Mouse (Mus musculus): ENCODE measurements around the gene Mybpc2.

Gene Mybpc2

DNA sequence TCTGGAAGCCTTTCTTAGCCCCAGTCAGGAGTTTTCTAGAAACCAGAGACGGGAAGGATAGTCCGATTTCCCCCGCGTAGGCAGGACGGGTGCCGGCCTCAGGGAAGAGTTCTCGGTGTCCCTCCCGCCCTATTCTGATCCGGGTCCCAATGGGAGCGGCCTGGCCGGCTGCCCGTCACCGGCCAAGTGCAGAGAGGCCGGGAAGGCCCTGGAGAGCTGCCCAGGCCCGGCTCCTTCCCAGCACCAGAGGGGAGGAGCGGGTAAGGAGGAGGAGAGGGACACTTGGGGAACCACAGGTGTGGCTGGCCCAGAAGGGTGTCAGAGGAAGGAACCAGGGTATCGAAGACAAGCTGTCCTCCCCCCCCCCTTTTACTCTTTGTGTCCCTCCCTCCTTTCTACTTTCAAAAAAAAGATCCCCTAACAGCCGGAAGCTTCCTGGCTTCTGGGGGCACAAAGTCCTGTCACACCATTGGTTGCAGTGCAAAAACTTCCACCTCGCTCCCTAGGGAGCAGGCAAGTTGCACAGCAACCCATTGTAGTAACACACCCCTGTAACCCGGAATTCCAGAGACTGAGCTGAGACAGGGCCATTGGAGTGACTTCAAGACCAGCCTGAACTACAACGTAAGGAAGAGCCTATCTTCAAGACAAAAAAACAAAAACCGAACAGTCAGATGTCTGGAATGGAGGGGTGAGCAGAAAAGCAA lies 823 bp upstream of the Mybpc2 start:
- DNase-seq (ENCODE audit: low spot score), result peak; percentile 42

DNA sequence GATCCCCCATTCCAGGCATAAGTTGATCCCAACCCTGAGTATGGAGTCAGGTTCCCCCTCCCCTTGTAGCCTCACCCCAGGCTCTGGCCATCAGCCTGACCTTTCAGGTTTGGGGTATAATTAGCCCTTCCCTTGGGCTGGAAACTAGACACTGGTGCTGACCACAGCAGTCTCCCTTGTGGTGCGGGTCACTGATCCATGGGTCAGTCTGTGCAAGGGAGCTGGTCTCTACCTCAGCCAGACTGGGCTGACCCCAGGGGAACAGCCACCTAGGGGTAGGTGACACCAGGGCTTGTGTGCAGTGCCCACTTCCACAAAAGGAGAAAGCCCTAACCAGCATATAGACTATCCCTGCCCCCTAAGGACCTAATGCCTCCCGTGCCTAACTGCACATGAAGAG lies 1.4 kb downstream of the Mybpc2 start:
- no peak for DNase-seq (ENCODE audit: low spot score)

DNA sequence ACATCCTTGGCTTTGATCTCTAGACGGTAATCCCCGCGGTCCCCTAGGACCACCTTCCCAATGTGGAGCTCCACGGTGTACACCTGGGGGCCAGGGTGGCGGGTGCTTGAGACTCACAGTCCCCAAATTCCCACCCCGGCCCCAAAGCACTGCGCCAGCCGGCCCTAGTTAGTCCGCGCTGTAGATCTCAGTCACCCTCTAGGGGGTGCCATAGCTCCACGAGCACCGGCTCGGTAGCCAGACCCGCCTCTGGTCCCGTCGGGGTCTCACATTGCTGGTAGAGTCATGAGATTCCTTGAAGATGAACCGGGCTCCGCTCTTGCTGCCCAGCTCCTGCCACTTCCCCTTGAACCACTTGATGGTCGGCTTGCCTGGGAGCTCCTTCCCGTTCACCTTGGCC lies 2.7 kb downstream of the Mybpc2 start:
- no peak for DNase-seq (ENCODE audit: low spot score)

DNA sequence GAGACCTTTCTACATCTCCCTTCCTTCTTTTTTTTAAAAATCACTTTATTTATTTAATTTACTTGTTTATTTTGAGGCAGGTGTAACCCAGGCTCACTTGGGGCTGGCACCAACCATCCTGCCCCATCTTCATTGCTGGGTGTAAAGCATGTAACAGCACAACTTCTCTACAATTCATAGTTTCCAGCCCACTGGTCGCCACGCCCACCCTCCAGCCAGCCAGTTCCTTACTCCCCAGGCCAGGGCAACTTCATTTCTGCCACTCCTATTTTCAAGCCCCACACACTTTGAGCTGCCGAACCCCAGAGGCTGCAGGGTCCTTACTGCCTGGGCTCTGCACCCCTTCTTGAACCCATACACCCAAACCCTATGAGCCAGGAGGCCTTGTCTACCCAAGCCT lies 3.5 kb downstream of the Mybpc2 start:
- no peak for DNase-seq (ENCODE audit: low spot score)

DNA sequence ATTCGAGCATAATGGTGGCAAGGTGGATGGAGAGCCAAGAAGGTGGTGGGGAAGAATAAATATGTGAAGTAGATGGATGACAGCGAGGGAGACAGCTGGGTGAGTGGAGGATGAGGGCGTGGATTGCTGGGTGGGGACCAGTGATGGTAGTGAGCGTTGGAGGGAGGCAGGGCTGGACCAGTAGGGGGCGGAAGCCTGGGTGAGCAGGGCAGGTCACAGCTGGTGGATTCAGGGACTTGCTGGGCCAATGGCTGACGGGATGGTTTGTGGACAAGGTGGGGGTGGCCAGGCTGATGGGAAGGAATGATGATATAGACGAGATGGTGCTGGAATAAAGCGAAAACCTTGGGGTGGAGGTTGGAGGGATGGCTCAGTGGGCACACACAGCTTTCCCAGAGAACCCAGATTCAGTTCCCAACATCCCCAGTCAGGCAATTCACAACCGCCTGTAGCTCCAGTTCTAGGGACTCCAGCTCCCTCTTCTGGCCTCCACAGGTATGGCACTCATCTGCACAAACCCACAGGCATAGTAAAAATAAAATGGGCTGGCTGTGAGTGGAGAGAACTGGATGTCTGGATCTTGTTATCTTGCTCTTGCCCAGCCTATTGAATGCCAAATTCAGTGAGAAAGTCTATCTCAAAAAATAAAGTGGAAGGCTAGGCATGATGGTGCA lies 5.1 kb downstream of the Mybpc2 start:
- DNase-seq (ENCODE audit: low spot score), result no peak

DNA sequence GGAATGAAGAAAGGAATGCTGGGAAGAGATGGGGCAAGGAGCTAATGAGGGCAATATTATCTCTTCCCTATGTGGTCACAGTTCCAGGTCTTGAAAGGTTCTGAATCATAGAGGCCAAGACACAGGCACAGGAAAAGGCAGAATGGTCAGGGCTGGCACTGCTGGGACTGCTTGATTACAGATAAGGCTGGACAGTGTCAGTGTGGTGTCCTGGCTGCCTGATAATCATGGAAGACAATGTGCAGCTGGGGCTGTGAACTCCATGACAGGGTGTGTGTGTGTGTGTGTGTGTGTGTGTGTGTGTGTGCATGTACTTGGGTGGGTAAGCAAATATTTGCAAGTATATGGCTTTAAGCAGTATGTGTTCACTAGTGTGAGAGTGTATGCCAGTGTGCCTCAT lies 17.0 kb downstream of the Mybpc2 start:
- no peak for DNase-seq (ENCODE audit: low spot score)

DNA sequence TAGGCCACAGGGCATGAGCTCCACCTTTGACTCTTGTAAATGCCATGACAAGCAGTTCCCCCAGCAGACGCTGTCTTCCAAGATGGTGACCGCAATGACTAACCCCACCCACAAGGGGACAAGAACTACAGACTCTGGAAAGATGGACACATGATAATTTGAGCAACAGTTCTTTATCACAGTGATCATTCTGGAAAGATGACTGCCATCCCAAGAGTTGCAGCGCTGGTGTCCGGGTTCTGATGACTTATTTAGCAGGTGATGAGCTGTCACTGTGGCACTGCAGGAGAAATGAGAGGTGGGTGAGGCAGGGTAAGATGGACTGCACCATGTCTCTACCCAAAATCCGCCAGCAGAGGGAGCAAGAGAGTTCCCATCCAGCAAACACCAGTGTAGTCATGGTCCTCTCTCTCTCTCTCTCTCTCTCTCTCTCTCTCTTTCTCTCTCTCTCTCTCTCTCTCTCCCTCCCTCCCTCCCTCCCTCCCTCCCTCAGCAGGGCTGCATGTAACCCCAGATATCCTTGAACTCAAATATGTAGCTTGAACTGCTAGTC lies 22.8 kb downstream of the Mybpc2 start:
- no peak for DNase-seq (ENCODE audit: low spot score)

DNA sequence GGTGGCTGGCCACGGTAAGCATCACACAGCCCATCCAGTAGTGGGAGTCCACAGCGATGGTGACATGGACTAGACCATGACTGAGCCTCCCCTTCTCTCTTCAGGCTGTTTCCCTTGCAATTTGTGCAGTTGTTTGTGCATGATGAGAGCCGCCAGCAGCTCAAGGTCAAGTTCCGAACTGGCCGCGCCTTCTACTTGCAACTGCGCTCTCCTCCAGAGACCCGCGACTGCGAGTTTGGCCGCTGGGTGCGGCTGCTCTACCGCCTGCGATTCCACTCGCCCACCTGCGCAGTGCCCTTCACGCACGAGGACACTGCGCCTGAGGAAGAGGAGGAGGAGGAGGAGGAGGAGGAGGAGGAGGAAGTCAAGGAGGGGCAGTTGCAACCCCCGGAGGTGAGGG lies 24.4 kb downstream of the Mybpc2 start:
- no peak for DNase-seq (ENCODE audit: low spot score)

DNA sequence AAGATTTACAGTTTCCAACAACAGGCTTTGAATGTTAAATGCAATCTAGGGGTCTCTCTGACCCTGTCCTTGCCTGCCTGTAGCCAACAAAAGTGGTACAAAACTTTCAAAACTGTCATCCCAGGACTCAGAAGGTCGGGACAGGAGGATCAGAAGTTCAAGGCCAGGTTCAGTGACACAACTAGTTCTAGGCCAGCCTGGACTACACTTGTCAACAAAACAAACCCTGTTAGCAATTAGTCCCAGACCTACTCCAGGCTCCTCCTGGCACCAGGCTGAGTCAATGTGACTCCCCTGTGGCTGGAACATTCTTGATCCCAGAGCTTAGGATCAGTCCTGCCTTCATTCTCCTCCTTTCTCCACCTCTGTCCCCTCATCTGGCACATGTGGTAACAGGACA lies 25.5 kb downstream of the Mybpc2 start:
- DNase-seq (ENCODE audit: low spot score), result no peak

DNA sequence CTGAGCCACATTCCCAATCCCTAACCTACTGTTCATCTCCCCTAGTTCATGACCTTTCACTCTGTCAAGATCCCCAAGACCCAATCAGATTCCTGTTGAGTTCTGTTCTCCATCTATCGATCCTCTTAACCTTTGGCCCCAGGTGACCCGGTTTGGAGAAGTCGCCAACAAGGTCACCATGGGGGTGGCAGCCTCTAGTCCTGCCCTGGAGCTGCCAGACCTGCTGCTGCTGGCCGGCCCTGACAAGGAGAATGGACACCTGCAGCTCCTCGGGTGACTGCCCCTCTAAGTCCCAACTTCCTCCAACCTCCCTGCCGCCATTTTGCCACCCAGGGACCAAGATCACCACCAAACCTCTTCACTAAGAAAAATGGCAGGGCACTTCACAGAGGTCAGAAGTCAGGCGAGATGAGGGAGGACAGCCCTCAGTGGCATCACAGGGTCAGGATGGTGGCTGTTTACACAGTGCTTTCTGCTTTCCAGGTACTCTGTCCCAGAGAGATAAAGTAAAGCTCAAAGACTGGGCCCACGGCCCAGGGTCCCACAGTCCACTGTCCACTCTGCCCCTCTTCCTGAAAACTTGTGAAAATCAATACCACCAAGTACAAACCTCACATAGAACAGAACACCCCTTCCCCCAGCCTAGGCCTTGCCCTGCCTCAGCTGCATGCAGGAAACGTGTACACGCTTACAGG lies 26.9 kb downstream of the Mybpc2 start:
- DNase-seq (ENCODE audit: low spot score), result no peak

DNA sequence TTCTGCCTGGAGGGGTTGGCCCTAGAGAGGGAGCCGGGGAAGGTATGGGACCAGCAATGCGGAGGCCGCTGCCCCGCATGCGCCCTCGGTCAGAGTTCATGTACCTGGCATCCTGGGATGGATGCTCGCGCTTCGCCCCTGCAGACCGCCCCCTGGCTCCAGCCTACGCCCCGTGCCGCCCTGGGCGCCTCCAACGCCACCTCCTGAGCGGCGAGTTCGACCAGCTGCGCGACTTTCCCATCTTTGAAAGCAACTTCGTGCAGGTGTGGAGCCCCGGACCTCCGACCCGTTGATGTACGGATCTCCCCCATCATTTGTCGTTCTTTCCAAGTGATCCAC lies 27.7 kb downstream of the Mybpc2 start:
- no peak for DNase-seq (ENCODE audit: low spot score)

DNA sequence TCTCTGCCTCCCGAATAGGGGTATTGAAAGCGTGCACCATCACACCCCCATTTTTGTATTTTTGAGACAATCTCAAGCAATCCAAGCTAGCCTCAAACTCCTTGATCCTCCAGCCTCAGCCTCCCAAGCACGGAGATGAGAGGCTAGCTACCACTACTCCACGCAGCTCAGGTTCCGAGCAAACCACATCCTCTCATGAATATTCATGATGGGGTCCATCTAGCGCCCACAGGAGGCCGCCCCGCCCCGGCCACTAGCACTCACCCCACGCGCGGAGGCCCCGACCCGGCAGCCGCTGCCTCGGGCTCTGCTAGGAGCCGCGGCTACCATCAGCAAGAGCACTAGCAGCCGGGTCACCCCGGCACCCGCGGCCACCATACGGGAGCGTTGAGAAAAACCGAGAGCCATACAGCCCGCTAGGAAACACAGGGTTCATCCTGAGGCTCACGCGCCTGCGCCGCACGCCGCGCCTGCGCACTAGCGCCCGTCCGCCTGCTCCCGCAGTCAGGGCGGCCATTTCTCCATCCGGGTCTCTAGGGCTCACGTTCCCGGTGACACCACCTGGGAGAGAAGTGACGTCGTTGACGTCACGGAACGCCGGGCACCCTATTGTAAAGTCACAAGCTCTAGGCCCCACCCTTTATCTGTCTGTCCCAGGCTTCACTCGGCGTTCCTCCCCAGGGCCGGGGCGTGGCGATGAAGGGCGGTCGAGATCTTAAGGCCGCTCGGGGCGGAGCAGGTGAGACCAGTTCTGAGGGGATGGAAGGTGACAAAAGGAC lies 28.3 kb downstream of the Mybpc2 start, which contains the start of the genes Emc10 and Fam71e1:
TSS of gene Emc10 (minus strand) at position 538 of the 779 bp plus-strand sequence.
TSS of gene Fam71e1 (plus strand) at position 590 of the 779 bp plus-strand sequence.
- peak; percentile 86 for DNase-seq (ENCODE audit: low spot score)

DNA sequence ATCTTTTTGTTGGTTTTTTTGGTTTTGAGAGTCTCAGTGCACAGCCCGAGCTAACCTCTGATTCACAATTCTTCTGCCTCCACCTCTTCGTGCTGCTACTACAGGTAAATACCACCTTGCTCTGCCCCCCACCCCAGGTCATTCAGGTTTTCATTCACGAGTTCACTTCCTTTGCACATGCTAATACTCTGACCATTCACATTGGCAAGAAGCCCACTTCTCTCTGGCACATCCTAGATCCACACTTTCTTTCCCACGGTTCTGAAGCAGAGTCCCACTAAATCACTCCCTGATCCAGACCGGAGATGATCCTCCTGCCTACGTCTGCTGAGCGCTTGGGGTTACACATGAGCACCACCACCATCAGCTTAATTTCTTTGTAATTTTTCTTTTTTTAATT lies 29.4 kb downstream of the Mybpc2 start:
- DNase-seq (ENCODE audit: low spot score), result no peak

DNA sequence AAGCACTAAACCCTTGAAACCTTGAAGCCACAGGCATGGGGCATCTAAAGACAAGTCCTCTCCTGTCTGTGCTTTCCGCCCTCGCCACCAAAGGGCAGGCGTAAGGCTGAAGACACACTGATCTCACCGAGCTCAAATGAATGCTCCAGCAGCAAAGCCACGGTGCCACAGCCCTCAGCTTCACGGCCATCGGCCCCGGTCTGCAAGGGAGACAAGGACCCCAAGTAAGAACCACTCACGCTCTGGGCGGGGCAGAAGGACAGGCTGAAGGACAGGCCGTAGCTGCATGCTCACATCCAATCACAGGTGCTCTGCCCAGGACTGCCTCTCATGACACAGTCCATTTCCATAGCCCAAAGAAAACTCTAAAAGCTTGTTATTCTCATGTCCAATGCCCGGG lies 29.8 kb downstream of the Mybpc2 start:
- peak; percentile 9 for DNase-seq (ENCODE audit: low spot score)

DNA sequence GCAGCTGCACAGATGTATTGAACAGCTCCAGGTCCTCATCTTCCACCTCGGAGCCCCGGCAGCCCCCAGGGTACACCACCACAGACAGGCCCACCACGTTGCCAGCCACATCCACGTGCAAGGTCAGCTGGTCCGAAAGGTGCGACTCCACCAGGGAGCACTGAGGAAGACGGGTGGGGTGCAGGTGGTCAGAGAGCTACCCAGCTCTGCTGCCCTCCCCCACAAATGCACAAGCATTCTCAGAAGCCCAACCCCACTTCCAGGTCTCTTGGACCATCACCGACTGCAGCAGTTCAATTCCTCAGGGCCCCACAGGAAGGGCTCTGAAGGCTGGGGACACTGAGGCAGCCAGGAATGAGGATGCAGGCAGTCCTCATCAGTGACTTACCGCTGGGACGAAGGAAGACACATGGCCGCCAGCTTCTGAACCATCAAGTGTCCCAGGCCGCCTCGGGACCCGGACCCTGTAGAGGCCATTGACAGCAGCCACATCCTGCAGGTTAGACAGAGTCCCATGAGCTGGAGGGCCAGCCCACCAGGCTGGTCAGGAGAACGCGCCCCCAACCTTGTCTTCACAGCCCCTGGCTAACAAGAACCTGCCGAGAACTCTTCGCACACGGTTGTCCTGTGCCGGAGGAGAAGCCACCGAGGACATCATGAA lies 32.2 kb downstream of the Mybpc2 start:
- DNase-seq (ENCODE audit: low spot score), result peak; percentile 9

DNA sequence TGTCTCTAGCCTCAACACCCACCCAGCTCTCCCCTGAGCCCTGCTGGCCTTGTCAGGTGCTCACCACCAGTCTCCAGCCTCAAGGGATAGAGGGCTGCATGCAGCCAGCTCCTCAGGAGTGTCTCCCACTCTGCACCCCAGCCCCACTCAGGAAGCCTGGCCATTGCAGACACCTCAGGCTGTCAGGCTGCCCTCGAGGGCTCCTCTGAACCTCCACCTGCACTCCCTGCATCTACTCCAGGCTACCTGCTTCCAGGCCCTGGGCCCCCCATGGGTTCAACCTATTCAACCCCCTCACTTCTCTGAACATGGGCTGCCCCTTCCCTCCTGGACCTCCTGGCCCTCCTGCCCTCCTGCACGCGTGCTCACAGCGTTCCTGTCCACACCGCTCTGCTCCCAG lies 33.1 kb downstream of the Mybpc2 start:
- DNase-seq (ENCODE audit: low spot score), result peak; percentile 8

DNA sequence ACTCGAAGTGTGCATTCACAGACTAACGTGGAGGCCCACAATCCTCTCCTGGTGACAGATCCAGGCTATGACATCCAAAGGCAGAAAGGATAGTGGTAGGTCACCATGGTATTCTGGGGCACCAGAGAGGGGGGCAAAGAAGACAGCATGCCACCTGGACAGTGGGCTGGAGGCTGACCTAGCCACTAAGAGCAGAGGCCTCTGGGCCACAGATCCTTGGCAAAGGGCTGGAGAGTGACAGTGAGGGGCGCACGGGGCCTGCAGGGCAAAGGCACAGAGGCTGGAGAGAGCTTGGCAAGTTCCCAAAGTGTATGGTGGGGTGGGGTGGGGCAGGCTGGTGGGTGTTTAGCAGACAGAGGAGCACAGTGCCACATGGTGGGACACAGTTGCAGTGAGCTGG lies 34.2 kb downstream of the Mybpc2 start:
- no peak for DNase-seq (ENCODE audit: low spot score)

DNA sequence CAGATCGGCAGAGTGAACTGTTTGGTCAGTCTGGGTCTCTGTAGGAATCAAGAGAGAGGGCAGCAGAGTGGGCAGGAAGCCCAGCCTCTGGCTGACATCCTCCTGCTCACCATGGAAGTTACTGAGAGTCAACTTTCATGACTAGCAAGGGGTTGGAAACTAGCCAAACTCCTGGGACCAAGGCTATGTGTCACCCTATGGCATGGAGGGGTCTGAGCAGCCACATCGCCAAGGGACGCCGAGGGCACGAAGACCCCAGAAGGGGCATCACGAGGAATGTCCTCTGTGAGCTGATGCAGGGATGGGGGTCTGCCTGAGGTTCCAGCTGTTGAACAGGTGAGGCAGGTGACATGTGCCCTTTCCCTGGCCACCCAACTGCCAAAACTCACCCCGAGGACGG lies 35.9 kb downstream of the Mybpc2 start:
- peak; percentile 8 for DNase-seq (ENCODE audit: low spot score)

DNA sequence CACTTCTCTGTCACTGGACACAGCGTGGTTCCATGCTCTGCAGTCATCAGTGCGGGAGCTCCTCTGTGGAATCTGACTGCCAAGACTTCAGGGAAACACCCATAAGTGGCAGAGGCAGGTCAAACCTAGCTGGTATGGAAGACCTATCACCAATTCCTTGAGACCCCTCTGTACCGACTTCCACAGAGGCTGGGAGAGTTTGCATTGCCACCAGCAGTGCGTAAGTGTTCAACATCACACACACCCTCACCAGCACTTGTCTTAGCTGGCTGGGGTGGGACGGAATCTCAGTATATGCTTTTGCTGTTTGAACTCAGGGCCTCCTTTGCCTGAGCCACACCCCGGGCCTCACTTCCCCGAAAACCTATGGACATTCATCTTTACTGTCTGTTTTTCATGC lies 36.5 kb downstream of the Mybpc2 start:
- no peak for DNase-seq (ENCODE audit: low spot score)

DNA sequence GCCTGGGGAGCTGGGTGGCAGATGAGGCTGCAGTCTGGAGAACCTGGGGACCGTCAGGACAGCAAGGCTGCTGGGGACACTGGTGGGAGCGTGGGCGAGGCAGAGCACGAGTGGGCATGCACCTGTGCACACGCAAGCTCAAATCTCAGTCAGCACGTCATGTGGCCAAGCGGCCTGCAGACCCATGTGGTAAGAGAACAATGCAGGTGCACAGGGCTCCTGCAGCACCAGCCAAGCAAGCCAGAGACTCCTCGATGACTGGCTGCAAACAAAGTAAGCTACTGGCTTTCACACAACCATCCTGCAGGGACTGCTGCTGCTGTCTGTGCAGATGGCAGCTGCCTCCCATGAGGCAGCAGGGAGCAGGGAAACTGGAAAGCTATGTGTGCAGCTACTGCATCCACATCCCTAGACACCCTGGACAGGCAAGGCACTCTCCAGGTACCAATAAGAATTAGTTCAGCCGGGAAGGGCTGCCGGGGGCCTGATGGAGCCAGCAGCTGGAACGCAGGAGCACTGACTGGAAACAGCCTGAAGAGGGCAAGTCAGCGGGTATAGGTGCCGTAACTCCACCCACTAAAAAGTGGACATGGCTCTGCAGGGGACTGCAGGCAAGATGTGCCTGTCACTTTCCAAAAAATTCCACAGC lies 37.4 kb downstream of the Mybpc2 start:
- DNase-seq (ENCODE audit: low spot score), result no peak

DNA sequence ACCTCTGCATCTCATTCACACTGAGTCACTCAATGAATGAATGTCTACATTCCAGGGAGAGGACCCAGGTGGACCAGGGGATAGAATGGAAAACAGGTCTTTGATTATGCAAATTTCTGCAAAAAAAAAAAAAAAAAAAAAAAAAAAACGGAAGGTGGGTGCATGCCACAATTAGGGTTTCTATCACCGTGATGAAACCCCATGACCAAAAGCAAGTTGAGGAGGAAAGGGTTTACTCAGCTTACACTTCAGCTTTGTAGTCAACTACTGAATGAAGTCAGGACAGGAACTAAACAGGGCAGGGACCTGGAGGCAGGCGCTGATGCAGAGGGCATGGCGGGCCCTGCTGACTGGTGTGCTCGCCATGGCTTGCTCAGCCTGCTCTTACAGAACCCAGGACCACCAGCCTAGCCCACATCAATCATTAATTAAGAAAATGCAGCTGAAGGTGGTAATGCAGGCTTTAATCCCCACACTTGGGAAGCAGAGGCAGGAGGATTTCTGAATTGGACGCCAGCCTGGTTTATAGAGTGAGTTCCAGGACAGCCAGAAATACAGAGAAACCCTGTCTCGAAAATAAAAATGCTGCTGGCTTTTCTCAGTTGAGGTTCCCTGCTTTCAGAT lies 38.8 kb downstream of the Mybpc2 start:
- DNase-seq (ENCODE audit: low spot score), result no peak

Measured in urinary bladder, postnatal 10 days (tissue).